Mouse (Mus musculus): ENCODE measurements around the gene Noct.

DNA sequence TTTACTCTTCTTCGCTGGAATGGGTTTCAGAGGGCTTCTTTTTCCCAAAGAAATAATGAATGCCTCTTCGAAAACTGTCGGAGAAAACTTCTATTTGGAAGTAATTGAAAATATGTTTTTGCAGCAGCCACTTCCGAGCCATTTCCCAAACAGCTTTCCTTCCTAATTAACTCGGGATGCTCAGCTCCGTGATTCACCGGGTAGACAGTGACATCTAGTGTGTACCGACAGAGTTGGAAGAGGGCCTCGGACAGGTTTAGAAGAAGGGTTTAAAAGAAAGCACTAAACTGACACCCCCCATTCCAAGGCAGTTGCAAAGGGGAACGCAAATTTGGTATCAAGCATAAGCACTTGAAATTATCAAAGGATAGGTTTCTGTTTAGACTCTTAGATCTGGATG, 46.1 kb upstream of the Noct start:
- TF ChIP-seq CTCF (IDR thresholded peaks at IDR 0.05; ENCODE audit: control insufficient read depth, insufficient read depth, low read length): no peak
- no peak for TF ChIP-seq POLR2A (IDR thresholded peaks at IDR 0.05; ENCODE audit: borderline replicate concordance, control insufficient read depth, low read depth, low read length)

Data from bone marrow, adult 2 months (tissue).